Mouse (Mus musculus): ENCODE results near the gene Fez1. TPM values are rescaled to one million over a fixed set of nuclear protein-coding genes. Genes with fewer than 3 reads are reported as not detected.
A peak's percentile ranks its signal among the peaks of the same experiment; 100 is the strongest.

Fez1 gene
- polyA plus RNA-seq, 1 experiment from 2014 or later: 186 TPM

- no peaks in the 10 kb centered on the region for H3K9me3 ChIP-seq
- DNase-seq (ENCODE audit: extremely low spot score, low spot score): no peak
- peak overlapping the region; percentile 30; the same call in 1 of the 2 replicates for H3K27ac ChIP-seq
- whole genome bisulfite sequencing: 79% methylated on average over 5 of the region's 5 CpGs
- no peaks in the 10 kb centered on the region for H3K27me3 ChIP-seq (ENCODE audit: poor library complexity, severe bottlenecking)
- no peak overlapping the region for H3K4me3 ChIP-seq
- H3K4me1 ChIP-seq: peaks cover 15% of the 10 kb centered on the region
- H3K36me3 ChIP-seq (replicated peaks): peaks cover 36% of the 10 kb centered on the region
These were observed 60.0 kb downstream of the Fez1 start for GRCm38 (mm10) chr9:36881615-36882014.

DNA sequence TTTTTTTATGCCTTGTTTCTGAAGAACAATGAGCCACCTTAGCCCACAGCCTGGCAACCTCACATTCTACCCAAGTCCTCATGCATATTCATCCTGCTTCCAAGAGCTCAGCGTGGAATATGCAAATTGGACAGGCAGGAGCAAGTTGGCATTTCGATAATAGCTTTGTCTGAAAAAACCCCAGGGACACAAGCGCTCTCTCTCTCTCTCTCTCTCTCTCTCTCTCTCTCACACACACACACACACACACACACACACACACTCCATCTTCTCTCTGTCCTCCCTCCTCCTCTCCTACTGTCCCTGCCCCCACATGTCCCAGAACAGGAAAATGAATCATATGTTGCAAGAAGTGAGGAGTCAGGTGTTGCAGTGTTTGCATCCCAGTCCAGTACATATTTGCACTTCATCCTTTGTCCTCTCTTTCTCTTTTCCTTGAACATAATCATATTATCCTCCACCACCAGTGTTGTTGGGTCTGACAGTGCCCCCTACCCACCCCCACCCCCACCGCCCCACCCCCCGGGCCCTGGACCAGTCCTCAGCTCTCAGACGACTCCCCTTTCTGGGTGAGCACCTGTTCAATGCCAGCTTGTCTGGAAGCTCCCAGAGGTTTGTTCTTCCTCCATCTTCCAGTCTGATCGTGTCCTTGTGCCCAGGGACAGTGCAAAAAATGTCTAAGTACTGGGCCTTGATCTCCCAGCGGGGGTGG, 60.5 kb downstream of the Fez1 start:
- no peaks in the 10 kb centered on the region for H3K9me3 ChIP-seq
- no peak overlapping the region for H3K4me3 ChIP-seq
- H3K27ac ChIP-seq: peak overlapping the region; percentile 61; the same call in 1 of the 2 replicates
- WGBS: 49% methylated on average over 8 of the region's 8 CpGs
- no peaks in the 10 kb centered on the region for H3K27me3 ChIP-seq (ENCODE audit: poor library complexity, severe bottlenecking)
- DNase-seq (ENCODE audit: extremely low spot score, low spot score): no peak
- peaks cover 15% of the 10 kb centered on the region for H3K4me1 ChIP-seq
- H3K36me3 ChIP-seq (replicated peaks): peaks cover 31% of the 10 kb centered on the region

DNA sequence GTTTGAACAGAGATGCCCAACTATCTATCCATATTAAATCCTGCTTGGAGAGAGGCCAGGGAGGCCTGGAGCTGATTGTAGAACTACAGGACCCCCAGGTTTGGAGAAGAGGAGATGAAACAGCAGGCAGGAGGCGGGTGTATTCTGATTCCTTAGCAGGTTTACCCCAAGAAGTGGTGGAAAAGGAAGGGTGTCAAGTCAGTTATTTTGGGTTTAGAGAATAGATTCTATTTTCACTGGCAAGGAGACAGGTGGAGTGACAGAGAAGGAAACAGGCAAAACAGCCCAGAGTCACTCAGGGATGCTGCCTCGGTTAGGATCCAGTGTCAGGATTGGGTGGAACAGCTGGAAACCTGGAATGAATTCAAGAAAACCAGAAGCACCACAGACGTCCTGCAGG, 61.9 kb downstream of the Fez1 start:
- Histone ChIP-seq H3K27me3 (ENCODE audit: poor library complexity, severe bottlenecking) (no peaks in the 10 kb centered on the region), H3K4me1 (peaks cover 15% of the 10 kb centered on the region), H3K4me3 (no peak overlapping the region), H3K36me3 (replicated peaks) (peaks cover 17% of the 10 kb centered on the region), H3K27ac (no peak overlapping the region), H3K9me3 (no peaks in the 10 kb centered on the region)
- WGBS: 75% methylated on average over 3 of the region's 3 CpGs
- DNase-seq (ENCODE audit: extremely low spot score, low spot score): no peak

DNA sequence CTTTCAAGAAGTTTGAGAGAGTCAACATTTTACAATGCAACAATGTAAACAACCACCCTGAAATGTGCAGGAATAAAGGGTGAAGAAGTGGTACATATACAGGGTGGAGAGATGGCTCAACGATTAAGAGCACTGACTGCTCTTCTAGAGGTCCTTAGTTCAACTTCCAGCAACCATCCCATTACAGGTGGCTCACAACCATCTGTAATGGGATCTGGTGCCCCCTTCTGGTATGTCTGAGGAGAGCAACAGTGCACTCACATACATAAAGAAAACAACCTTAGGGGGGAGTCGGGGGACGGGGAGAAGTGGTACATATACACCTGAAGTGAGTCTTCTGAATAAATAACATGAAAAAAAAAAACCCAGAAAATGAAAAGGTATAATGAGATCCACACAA, 63.6 kb downstream of the Fez1 start:
- WGBS: 69% methylated on average over 3 of the region's 3 CpGs
- Histone ChIP-seq H3K27me3 (ENCODE audit: poor library complexity, severe bottlenecking) (no peaks in the 10 kb centered on the region), H3K9me3 (no peaks in the 10 kb centered on the region), H3K4me3 (no peak overlapping the region), H3K27ac (no peak overlapping the region), H3K36me3 (replicated peaks) (peaks cover 1% of the 10 kb centered on the region; the same call in 1 of the 2 replicates), H3K4me1 (peaks cover 15% of the 10 kb centered on the region)
- no peak for DNase-seq (ENCODE audit: extremely low spot score, low spot score)

- DNase-seq (ENCODE audit: extremely low spot score, low spot score): peak; percentile 62
- no peaks in the 10 kb centered on the region for H3K9me3 ChIP-seq
- peaks cover 42% of the 10 kb centered on the region for H3K36me3 ChIP-seq (replicated peaks)
- H3K4me1 ChIP-seq: no peaks in the 10 kb centered on the region
- H3K27ac ChIP-seq: no peak overlapping the region
- H3K27me3 ChIP-seq (ENCODE audit: poor library complexity, severe bottlenecking): no peaks in the 10 kb centered on the region
- H3K4me3 ChIP-seq: no peak overlapping the region
- 36% methylated on average over 4 of the region's 4 CpGs for WGBS
These were observed 68.9 kb downstream of the Fez1 start for GRCm38 (mm10) chr9:36890552-36890951.

GRCm38 (mm10) chr9:36893413-36893990, 71.8 kb downstream of the Fez1 start:
- Histone ChIP-seq H3K27me3 (ENCODE audit: poor library complexity, severe bottlenecking) (no peaks in the 10 kb centered on the region), H3K9me3 (no peaks in the 10 kb centered on the region), H3K4me3 (no peak overlapping the region), H3K4me1 (no peaks in the 10 kb centered on the region), H3K27ac (no peak overlapping the region), H3K36me3 (replicated peaks) (peaks cover 51% of the 10 kb centered on the region)
- DNase-seq (ENCODE audit: extremely low spot score, low spot score): no peak
- 86% methylated on average over 6 of the region's 6 CpGs for WGBS

DNA sequence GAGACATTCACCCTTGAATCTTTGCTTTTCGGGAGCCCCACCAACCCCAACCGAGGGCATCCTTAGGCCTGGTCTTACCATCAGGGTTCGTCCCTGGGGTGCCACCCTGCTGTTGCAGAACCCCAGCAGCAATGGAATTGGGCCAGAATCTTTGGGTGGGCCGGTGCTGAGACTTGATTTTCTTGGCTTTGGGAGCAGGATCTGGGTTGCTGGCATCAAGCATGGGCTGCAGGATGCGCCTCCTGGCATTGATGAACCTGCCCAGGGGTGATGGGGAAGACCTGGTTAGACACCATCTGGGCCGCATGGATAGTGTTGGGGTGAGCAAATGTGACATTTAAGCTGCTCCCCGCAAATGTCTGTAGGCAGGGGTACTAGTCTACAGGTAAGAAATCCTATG, 72.6 kb downstream of the Fez1 start:
- Histone ChIP-seq H3K4me1 (no peaks in the 10 kb centered on the region), H3K36me3 (replicated peaks) (peaks cover 58% of the 10 kb centered on the region), H3K27ac (no peak overlapping the region), H3K4me3 (no peak overlapping the region), H3K27me3 (ENCODE audit: poor library complexity, severe bottlenecking) (no peaks in the 10 kb centered on the region), H3K9me3 (no peaks in the 10 kb centered on the region)
- 91% methylated on average over 7 of the region's 7 CpGs for WGBS
- DNase-seq (ENCODE audit: extremely low spot score, low spot score): no peak

GRCm38 (mm10) chr9:36895009-36895693, 73.5 kb downstream of the Fez1 start:
- peaks cover 65% of the 10 kb centered on the region for H3K36me3 ChIP-seq (replicated peaks)

GRCm38 (mm10) chr9:36898560-36898959, 76.9 kb downstream of the Fez1 start:
- 92% methylated on average over 3 of the region's 3 CpGs for WGBS
- Histone ChIP-seq H3K27me3 (ENCODE audit: poor library complexity, severe bottlenecking) (no peaks in the 10 kb centered on the region), H3K4me3 (no peak overlapping the region), H3K9me3 (no peaks in the 10 kb centered on the region), H3K36me3 (replicated peaks) (peaks cover 66% of the 10 kb centered on the region), H3K27ac (no peak overlapping the region), H3K4me1 (no peaks in the 10 kb centered on the region)
- no peak for DNase-seq (ENCODE audit: extremely low spot score, low spot score)

More at GRCm38 (mm10) chr9:36895009-36895693, 73.5 kb downstream of the Fez1 start:
- DNase-seq (ENCODE audit: extremely low spot score, low spot score): peak; percentile 54
- H3K4me1 ChIP-seq: no peaks in the 10 kb centered on the region
- no peaks in the 10 kb centered on the region for H3K27me3 ChIP-seq (ENCODE audit: poor library complexity, severe bottlenecking)
- H3K27ac ChIP-seq: no peak overlapping the region
- no peaks in the 10 kb centered on the region for H3K9me3 ChIP-seq
- WGBS: 80% methylated on average over 8 of the region's 8 CpGs
- H3K4me3 ChIP-seq: no peak overlapping the region

DNA sequence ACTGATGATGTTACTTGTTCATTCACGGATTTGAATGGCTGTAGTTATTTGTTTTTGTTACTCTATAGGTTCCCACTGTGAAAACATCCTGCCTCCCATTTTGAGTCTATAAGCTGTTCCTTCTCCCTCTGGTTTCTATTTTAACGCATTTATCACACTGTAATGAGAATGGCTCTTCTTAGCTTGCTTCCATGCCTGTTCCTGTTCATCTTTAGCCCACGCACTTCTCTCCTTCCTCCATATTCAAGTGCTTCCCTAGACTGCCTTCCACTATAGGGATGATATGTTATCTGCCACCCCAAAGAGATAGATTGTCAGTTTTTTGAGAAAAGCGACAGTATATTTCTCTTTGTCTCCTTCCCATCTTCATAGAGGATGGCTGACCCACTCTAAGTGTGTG, 78.8 kb downstream of the Fez1 start:
- Histone ChIP-seq H3K9me3 (no peaks in the 10 kb centered on the region), H3K27me3 (ENCODE audit: poor library complexity, severe bottlenecking) (no peaks in the 10 kb centered on the region), H3K4me1 (no peaks in the 10 kb centered on the region), H3K36me3 (replicated peaks) (peaks cover 66% of the 10 kb centered on the region), H3K4me3 (no peak overlapping the region), H3K27ac (no peak overlapping the region)
- DNase-seq (ENCODE audit: extremely low spot score, low spot score): no peak
- 87% methylated on average over 4 of the region's 4 CpGs for WGBS

DNA sequence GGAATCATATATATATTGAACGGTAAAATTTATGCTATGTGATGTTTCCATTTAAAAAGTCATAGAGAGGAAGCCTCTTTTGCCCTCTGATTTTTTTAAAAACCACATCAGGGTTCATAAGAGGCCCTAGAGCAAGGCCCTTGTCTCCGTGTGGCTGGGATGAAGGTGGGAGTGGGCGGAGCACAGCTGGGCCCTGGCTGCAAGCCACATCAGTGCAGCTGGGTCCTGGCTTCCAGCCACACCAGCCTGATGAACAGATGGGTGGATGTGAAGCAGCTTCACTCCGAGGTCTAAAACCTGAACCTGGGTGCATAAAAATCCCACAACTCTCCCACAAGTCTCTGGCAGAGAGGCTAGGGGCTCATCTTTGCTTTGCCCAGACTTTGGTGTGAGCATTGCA, 83.8 kb downstream of the Fez1 start:
- peaks cover 6% of the 10 kb centered on the region; the same call in 1 of the 2 replicates for H3K4me1 ChIP-seq
- no peaks in the 10 kb centered on the region for H3K27me3 ChIP-seq (ENCODE audit: poor library complexity, severe bottlenecking)
- 85% methylated on average over 4 of the region's 4 CpGs for WGBS
- no peak for DNase-seq (ENCODE audit: extremely low spot score, low spot score)
- no peak overlapping the region for H3K27ac ChIP-seq
- H3K36me3 ChIP-seq (replicated peaks): peaks cover 75% of the 10 kb centered on the region
- H3K4me3 ChIP-seq: no peak overlapping the region
- H3K9me3 ChIP-seq: no peaks in the 10 kb centered on the region

DNA sequence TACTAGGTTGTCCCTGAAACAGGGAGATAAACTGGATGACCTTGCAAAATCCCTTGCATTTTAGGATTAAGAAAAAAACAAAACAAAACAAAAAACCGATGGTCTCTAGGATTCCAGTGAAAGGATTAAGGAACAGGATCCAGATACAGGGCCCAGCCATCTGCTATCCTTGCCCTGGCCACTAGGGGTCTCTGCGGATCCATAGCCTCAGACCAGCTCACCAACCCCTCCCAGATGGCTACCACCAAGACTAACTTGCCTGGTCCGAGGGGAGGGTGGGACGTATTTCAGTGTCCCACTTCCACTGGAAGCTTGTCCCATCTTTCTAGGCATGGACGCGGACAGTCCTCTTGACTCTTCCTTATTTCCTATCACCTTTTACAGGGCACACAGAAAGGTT, 94.7 kb downstream of the Fez1 start:
- H3K27ac ChIP-seq: peak overlapping the region; percentile 58
- peaks cover 38% of the 10 kb centered on the region for H3K4me1 ChIP-seq
- H3K4me3 ChIP-seq: no peak overlapping the region
- H3K27me3 ChIP-seq (ENCODE audit: poor library complexity, severe bottlenecking): no peaks in the 10 kb centered on the region
- peaks cover 18% of the 10 kb centered on the region for H3K36me3 ChIP-seq (replicated peaks)
- no peaks in the 10 kb centered on the region for H3K9me3 ChIP-seq
- DNase-seq (ENCODE audit: extremely low spot score, low spot score): peak; percentile 83
- 4% methylated on average over 6 of the region's 6 CpGs for WGBS

- H3K27me3 ChIP-seq (ENCODE audit: poor library complexity, severe bottlenecking): no peaks in the 10 kb centered on the region
- 46% methylated on average over 5 of the region's 5 CpGs for WGBS
- H3K27ac ChIP-seq: peak overlapping the region; percentile 58
- no peaks in the 10 kb centered on the region for H3K9me3 ChIP-seq
- H3K4me1 ChIP-seq: peaks cover 40% of the 10 kb centered on the region
- no peak for DNase-seq (ENCODE audit: extremely low spot score, low spot score)
- H3K36me3 ChIP-seq (replicated peaks): peaks cover 18% of the 10 kb centered on the region
- H3K4me3 ChIP-seq: no peak overlapping the region
These were observed 95.3 kb downstream of the Fez1 start for GRCm38 (mm10) chr9:36916915-36917314.

Measured in forebrain, embryonic 10.5 days (tissue).